Mouse (Mus musculus) layer of hippocampus, adult 18-20 months (tissue): Measurements from ENCODE around the gene S1pr2. TPM values are rescaled to one million over a fixed set of nuclear protein-coding genes. Genes with fewer than 3 reads are reported as not detected.
A peak's percentile ranks its signal among the peaks of the same experiment; 100 is the strongest.
"Not testable (repeated sequence)": the region's sequence is repeated elsewhere in the genome, so short reads cannot be mapped to it uniquely, and the experiment has no call there.

ENCODE experiments used
- DNase-seq, 2 experiments: peaks; one replicate each; pipeline ENCODE4 v3.0.0; 2022; ENCODE audit warnings: low spot score in 2 of 2
- long read RNA-seq: library from polyadenylated mRNA; stranded (forward); transcript quantifications from one replicate; pipeline ENCODE4 v2.0.0, GENCODE M21; 2021
- total RNA-seq, 2 experiments: library from RNA; stranded (reverse); gene quantifications; 2 replicates each; pipeline ENCODE4 v1.2.3; 2021

S1pr2 gene
- 1 to 10 TPM; 1.6 to 2.1 TPM for total RNA-seq
- long read RNA-seq, full-length matches to known transcripts = 5 of 5 reads
- long read RNA-seq, partial matches to known transcripts = 0 of 5 reads
- long read RNA-seq, other reads (novel, unspliced or antisense) = 0 of 5 reads

GRCm38 (mm10) chr9:20976216-20976960, at the start of gene S1pr2:
Gene S1pr2, minus strand, starts transcription at chr9:20976781.
- DNase-seq = peak in 1 of 2 experiments; percentile 42

- no peak for DNase-seq
Measured at GRCm38 (mm10) chr9:21025258-21025810, 48.8 kb upstream of the S1pr2 start.

GRCm38 (mm10) chr9:21022726-21023125, 46.1 kb upstream of the S1pr2 start:
- DNase-seq = no peak

- no peak for DNase-seq
Measured at GRCm38 (mm10) chr9:21022288-21022687, 45.7 kb upstream of the S1pr2 start.

- no peak for DNase-seq
Measured at GRCm38 (mm10) chr9:21021363-21021762, 44.8 kb upstream of the S1pr2 start.

GRCm38 (mm10) chr9:21018600-21018999, 42.0 kb upstream of the S1pr2 start:
- no peak for DNase-seq

- no peak for DNase-seq
Measured at GRCm38 (mm10) chr9:21017177-21017575, 40.6 kb upstream of the S1pr2 start.

- DNase-seq = no peak
Measured at GRCm38 (mm10) chr9:21016331-21017176, 40.0 kb upstream of the S1pr2 start.

GRCm38 (mm10) chr9:21015571-21016130, 39.1 kb upstream of the S1pr2 start, which contains the start of gene Icam1:
Gene Icam1, plus strand, starts transcription at chr9:21015985.
- no peak for DNase-seq

GRCm38 (mm10) chr9:21014691-21015570, 38.4 kb upstream of the S1pr2 start:
- peak in 1 of 2 experiments; percentile 30 for DNase-seq

GRCm38 (mm10) chr9:21012368-21012767, 35.8 kb upstream of the S1pr2 start:
- no peak for DNase-seq

GRCm38 (mm10) chr9:21011846-21012312, 35.3 kb upstream of the S1pr2 start:
- DNase-seq = no peak

- DNase-seq = not testable (repeated sequence)
Measured at GRCm38 (mm10) chr9:21010939-21011541, 34.5 kb upstream of the S1pr2 start.

GRCm38 (mm10) chr9:21010362-21010761, 33.8 kb upstream of the S1pr2 start:
- DNase-seq = no peak

GRCm38 (mm10) chr9:21008007-21008406, 31.4 kb upstream of the S1pr2 start:
- DNase-seq = no peak

GRCm38 (mm10) chr9:21007313-21007952, 30.9 kb upstream of the S1pr2 start:
- no peak for DNase-seq

- peak; percentile 85 to 92 for DNase-seq
Measured at GRCm38 (mm10) chr9:21002627-21003551, 26.3 kb upstream of the S1pr2 start, which contains the start of gene Mrpl4. Gene Mrpl4, plus strand, starts transcription at chr9:21002738.

- no peak for DNase-seq
Measured at GRCm38 (mm10) chr9:21002270-21002626, 25.7 kb upstream of the S1pr2 start.
